Mouse (Mus musculus) frontal cortex, adult 2 months (tissue): ENCODE measurements at regions not wholly inside any gene's neighbourhood (a gene's known extent, or its start where the extent isn't known, plus 50 kb on each side); places are given as distances from the start of the nearest gene placed in this dataset.
"Not testable (repeated sequence)": the region's sequence is repeated elsewhere in the genome, so short reads cannot be mapped to it uniquely, and the experiment has no call there.

Experiments
- DNase-seq, 2 experiments: peaks; one replicate each; pipeline ENCODE4 v3.0.0; 2022; ENCODE audit warnings: low spot score in 1 of 2; ENCODE audit errors: extremely low spot score in 1 of 2

GRCm38 (mm10) chr3:18731674-18732073 lies 783.5 kb downstream of the Cypt12 start:
- no peak for DNase-seq

- DNase-seq: peak; percentile 8 to 9
Observed at GRCm38 (mm10) chr3:18733540-18733939, 785.3 kb downstream of the Cypt12 start.

- DNase-seq: no peak
Observed at GRCm38 (mm10) chr3:18738946-18739345, 790.7 kb downstream of the Cypt12 start.

- peak in 1 of 2 experiments; percentile 15 for DNase-seq
Observed at GRCm38 (mm10) chr3:18740344-18740743, 792.1 kb downstream of the Cypt12 start.

GRCm38 (mm10) chr3:18743474-18743873 lies 795.3 kb downstream of the Cypt12 start:
- DNase-seq: no peak

- peak in 1 of 2 experiments; percentile 4 for DNase-seq
Observed at GRCm38 (mm10) chr3:18744216-18744615, 796.0 kb downstream of the Cypt12 start.

- DNase-seq: no peak
Observed at GRCm38 (mm10) chr3:18746206-18746605, 798.0 kb downstream of the Cypt12 start.

GRCm38 (mm10) chr3:18746898-18747297 lies 798.7 kb downstream of the Cypt12 start:
- DNase-seq: no peak

GRCm38 (mm10) chr3:18751660-18752259 lies 803.5 kb downstream of the Cypt12 start:
- DNase-seq: no peak

- peak; percentile 9 to 55 for DNase-seq
Observed at GRCm38 (mm10) chr3:18764301-18765078, 816.3 kb downstream of the Cypt12 start.

- no peak for DNase-seq
Observed at GRCm38 (mm10) chr3:18778481-18778880, 830.3 kb downstream of the Cypt12 start.

GRCm38 (mm10) chr3:18787531-18788176 lies 839.4 kb downstream of the Cypt12 start:
- DNase-seq: no peak

- DNase-seq: no peak
Observed at GRCm38 (mm10) chr3:18802794-18803193, 825.7 kb downstream of the 1700064H15Rik start.

GRCm38 (mm10) chr3:18828788-18829320 lies 799.6 kb downstream of the 1700064H15Rik start:
- not testable (repeated sequence) for DNase-seq

GRCm38 (mm10) chr3:18868117-18868739 lies 760.2 kb downstream of the 1700064H15Rik start:
- DNase-seq: no peak

- no peak for DNase-seq
Observed at GRCm38 (mm10) chr3:18868758-18869157, 759.7 kb downstream of the 1700064H15Rik start.

- no peak for DNase-seq
Observed at GRCm38 (mm10) chr3:18877060-18877459, 751.4 kb downstream of the 1700064H15Rik start.

GRCm38 (mm10) chr3:18877572-18877971 lies 750.9 kb downstream of the 1700064H15Rik start:
- DNase-seq: no peak

- DNase-seq: no peak
Observed at GRCm38 (mm10) chr3:18881186-18881585, 747.3 kb downstream of the 1700064H15Rik start.

- no peak for DNase-seq
Observed at GRCm38 (mm10) chr3:18892813-18893212, 735.7 kb downstream of the 1700064H15Rik start.

- peak; percentile 2 to 17 for DNase-seq
Observed at GRCm38 (mm10) chr3:18905769-18906168, 722.7 kb downstream of the 1700064H15Rik start.
